Mouse (Mus musculus) embryonic fibroblast, embryonic 13.5 days (primary cell): Measurements from ENCODE around the gene Tbc1d20. TPM values are rescaled to one million over a fixed set of nuclear protein-coding genes. Genes with fewer than 3 reads are reported as not detected.
A peak's percentile ranks its signal among the peaks of the same experiment; 100 is the strongest.

Source experiments
- H3K27ac ChIP-seq: 2 replicates; pipeline ENCODE4 v1.5.1; 2012; ENCODE audit warnings: low read length, control low read depth, inconsistent platforms; ENCODE audit not compliant: insufficient read depth
- H3K4me1 ChIP-seq: 2 replicates; pipeline ENCODE4 v1.6.1; 2011; ENCODE audit warnings: low read length; ENCODE audit not compliant: control insufficient read depth, insufficient read depth
- H3K4me3 ChIP-seq: 2 replicates; pipeline ENCODE4 v1.5.1; 2011; ENCODE audit warnings: mild to moderate bottlenecking, control low read depth, low read length; ENCODE audit not compliant: insufficient read depth
- CTCF ChIP-seq: IDR thresholded peaks from 2 replicates; pipeline ENCODE4 v1.5.1; 2011; ENCODE audit warnings: mild to moderate bottlenecking, control low read depth, low read length, moderate library complexity, borderline replicate concordance; ENCODE audit not compliant: insufficient read depth
- POLR2A ChIP-seq: IDR thresholded peaks from 2 replicates; pipeline ENCODE4 v1.6.1; 2011; ENCODE audit warnings: low read depth, mild to moderate bottlenecking, control low read depth, low read length, moderate library complexity
- polyA plus RNA-seq: library from polyadenylated mRNA; stranded (reverse); fragments of >200 nt; gene quantifications from 2 replicates; pipeline ENCODE4 v1.2.4, GENCODE M21; 2011; ENCODE audit warnings: low read depth; ENCODE audit not compliant: missing spikeins, insufficient read length

The Tbc1d20 gene
- polyA plus RNA-seq, 1 experiment = 74.1 TPM

GRCm38 (mm10) chr2:152336856-152337255 is 43.2 kb downstream of the Tbc1d20 start:
- peaks cover 9% of the 10 kb centered on the region; the same call in 1 of the 2 replicates for H3K4me1 ChIP-seq

GRCm38 (mm10) chr2:152337591-152338212 is 44.1 kb downstream of the Tbc1d20 start:
- no peak overlapping the region for H3K4me3 ChIP-seq
- H3K27ac ChIP-seq = no peak overlapping the region
- H3K4me1 ChIP-seq = peaks cover 9% of the 10 kb centered on the region; the same call in 1 of the 2 replicates
- TF ChIP-seq CTCF = no peak

More at GRCm38 (mm10) chr2:152336856-152337255, 43.2 kb downstream of the Tbc1d20 start:
- TF ChIP-seq POLR2A (0 out of 2 replicates have a peak, but pooled peaks have one; percentile 9), CTCF (no peak)
- H3K4me3 ChIP-seq = no peak overlapping the region
- no peak overlapping the region for H3K27ac ChIP-seq

- Histone ChIP-seq H3K27ac (no peak overlapping the region), H3K4me1 (peaks cover 9% of the 10 kb centered on the region; the same call in 1 of the 2 replicates), H3K4me3 (no peak overlapping the region)
- TF ChIP-seq CTCF (no peak), POLR2A (no peak)
Observed at GRCm38 (mm10) chr2:152338319-152338718, 44.7 kb downstream of the Tbc1d20 start.

DNA sequence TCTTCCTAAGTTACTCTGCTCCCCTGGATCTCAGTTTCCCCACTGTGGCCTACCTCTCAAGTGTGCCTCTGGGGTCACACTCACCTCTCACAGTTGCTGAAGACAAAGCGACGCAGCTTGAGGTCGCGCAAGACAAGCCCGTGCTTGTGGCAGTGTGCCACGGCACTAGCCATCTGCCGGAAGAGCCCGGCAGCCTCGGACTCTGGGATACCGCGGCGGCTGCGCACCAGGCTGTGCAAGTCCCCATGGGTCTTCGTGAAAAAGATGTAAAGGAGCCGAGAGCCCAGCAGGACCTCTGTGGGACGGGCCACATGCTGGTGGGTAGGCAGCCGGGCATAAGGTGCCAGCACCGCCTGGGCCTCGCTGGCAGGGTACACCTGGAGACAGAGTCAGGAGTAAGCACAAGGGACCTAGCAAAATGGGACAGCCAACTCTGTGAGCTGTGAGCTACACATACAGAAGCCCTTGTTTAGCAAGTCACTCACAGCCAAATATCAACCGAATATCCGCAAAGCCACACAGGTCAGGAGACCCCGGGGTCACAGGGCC is 46.1 kb downstream of the Tbc1d20 start:
- TF ChIP-seq CTCF (no peak), POLR2A (0 out of 2 replicates have a peak, but pooled peaks have one; percentile 32)
- no peak overlapping the region for H3K4me3 ChIP-seq
- H3K27ac ChIP-seq = no peak overlapping the region
- H3K4me1 ChIP-seq = peaks cover 9% of the 10 kb centered on the region; the same call in 1 of the 2 replicates

DNA sequence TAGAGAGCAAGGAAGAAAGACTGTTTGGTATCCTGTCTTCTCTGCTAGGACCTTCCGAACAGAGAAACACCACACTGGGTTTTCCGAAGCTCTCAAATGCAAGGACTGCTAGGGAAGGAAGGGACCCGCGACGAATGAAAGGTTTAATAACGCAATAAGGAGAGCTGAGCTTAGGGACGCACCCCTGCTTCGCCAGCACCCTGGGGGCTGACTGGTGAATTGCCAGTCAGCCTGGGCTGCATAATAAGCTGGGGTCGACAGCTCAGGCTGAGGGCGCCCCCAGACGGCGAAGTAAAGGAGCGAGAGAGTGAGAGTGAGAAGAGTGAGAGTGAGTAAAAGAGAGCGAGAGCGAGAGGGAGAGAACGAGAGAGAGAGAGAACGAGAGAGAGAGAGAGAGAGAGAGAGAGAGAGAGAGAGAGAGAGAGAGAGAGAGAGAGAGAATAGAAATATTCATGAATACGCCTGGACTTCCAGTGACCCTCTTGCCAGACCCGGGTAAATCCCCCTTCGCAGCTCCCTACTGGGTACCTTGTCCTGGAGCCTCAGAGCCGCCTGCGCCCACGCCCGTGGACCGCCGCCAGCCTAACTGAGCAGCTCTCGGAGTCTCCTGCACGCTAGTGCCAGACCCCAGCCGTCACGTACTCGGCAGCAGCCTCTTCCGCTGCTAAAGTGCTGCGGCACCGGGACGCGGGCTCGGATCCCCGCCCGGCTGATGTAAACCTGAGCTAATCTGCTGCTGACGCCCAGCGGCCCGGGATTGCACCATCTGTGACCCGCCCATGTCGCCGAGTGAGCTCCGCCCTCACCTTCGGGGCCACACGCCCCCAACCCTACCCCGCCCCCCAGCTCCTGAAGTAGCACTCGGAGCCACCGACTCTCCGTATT is 49.9 kb downstream of the Tbc1d20 start, which contains the start of gene Trib3:
Gene Trib3, minus strand, starts transcription at position 704 of the 885 bp plus-strand sequence.
- peak within 1 kb of the TSS; percentile 96 for H3K27ac ChIP-seq
- H3K4me3 ChIP-seq = peak within 1 kb of the TSS; percentile 70
- TF ChIP-seq CTCF (peak; percentile 63; the same call in 1 of the 2 replicates), POLR2A (peak; percentile 96)
- peaks cover 3% of the 10 kb centered on the region; the same call in 1 of the 2 replicates for H3K4me1 ChIP-seq

DNA sequence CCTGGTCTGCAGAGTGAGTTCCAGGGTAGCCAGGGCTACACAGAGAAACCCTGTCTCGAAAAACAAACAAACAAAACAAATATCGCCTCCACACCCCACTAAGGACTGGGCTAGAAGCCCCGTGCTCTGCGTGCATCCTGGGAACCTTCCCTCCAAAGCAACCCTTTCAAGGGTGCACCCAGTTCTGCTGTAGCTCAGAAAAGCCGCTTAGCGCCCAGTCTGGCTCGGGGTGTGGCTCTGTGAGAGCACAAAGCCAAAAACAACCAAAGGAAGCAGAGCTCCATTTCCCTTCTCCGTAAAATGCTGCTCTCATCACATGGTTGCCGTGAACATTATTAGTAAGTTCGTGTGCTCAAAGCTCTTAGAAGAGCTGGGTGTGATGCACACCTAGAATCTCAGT is 50.7 kb downstream of the Tbc1d20 start:
- Histone ChIP-seq H3K27ac (peak overlapping the region; percentile 67), H3K4me1 (peaks cover 6% of the 10 kb centered on the region; the same call in 1 of the 2 replicates), H3K4me3 (peak overlapping the region; percentile 70; the same call in 1 of the 2 replicates)
- no peak for TF ChIP-seq CTCF
- peak; percentile 42; the same call in 1 of the 2 replicates for TF ChIP-seq POLR2A

DNA sequence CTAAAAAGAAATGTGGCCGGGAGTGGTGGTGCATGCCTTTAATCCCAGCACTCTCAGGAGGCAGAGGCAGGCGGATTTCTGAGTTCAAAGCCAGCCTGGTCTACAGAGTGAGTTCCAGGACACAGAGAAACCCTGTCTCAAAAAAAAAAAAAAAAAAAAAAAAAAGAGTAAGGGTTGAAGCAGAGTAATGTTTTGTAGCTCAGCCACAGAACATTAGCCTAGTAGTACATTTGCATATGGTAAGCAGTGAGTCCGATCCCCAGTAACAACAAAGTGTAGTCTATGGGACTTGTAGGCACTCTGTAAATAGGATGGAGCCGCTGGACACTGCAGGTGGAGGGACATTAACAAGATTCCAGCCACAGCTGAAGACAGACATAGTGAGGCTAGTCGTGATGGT is 51.3 kb downstream of the Tbc1d20 start:
- TF ChIP-seq POLR2A = no peak
- Histone ChIP-seq H3K4me3 (no peak overlapping the region), H3K27ac (peak overlapping the region; percentile 67; the same call in 1 of the 2 replicates), H3K4me1 (peaks cover 9% of the 10 kb centered on the region)

GRCm38 (mm10) chr2:152345393-152345792 is 51.8 kb downstream of the Tbc1d20 start:
- H3K27ac ChIP-seq = no peak overlapping the region
- peaks cover 9% of the 10 kb centered on the region for H3K4me1 ChIP-seq
- H3K4me3 ChIP-seq = no peak overlapping the region
- no peak for TF ChIP-seq CTCF
- no peak for TF ChIP-seq POLR2A

GRCm38 (mm10) chr2:152346776-152347465 is 53.3 kb downstream of the Tbc1d20 start:
- H3K4me1 ChIP-seq = peaks cover 15% of the 10 kb centered on the region
- H3K27ac ChIP-seq = peak overlapping the region; percentile 47
- TF ChIP-seq CTCF (no peak), POLR2A (no peak)
- H3K4me3 ChIP-seq = no peak overlapping the region
